Mouse (Mus musculus): ENCODE data around the gene Sec62. TPM values are rescaled to one million over a fixed set of nuclear protein-coding genes. Genes with fewer than 3 reads are reported as not detected.

Gene Sec62
- polyA plus RNA-seq, 1 experiment from 2014 or later, result 107 TPM

Other genes starting within 250 kb of the Sec62 start
- 12.3 and 18.4 TPM in 2 replicates for gene Mecom, start 244.9 kb upstream of the Sec62 start, polyA plus RNA-seq (2015; fragmentation: Nextera tagmentation; extraction: Ambion mirVana)
- gene Actrt3, start 192.9 kb upstream of the Sec62 start, polyA plus RNA-seq (2015; fragmentation: Nextera tagmentation; extraction: Ambion mirVana), result 0.25 and 0.28 TPM in 2 replicates
- gene Mynn, start 190.8 kb upstream of the Sec62 start, polyA plus RNA-seq (2015; fragmentation: Nextera tagmentation; extraction: Ambion mirVana), result 34.6 and 35.0 TPM in 2 replicates
- gene Lrriq4, start 148.4 kb upstream of the Sec62 start, polyA plus RNA-seq (2015; fragmentation: Nextera tagmentation; extraction: Ambion mirVana), result 0.06 TPM in 1 of 2 replicates, not detected in the other
- gene Lrrc34, start 145.0 kb upstream of the Sec62 start, polyA plus RNA-seq (2015; fragmentation: Nextera tagmentation; extraction: Ambion mirVana), result 1.8 and 2.4 TPM in 2 replicates
- 0.25 and 0.39 TPM in 2 replicates for gene Lrrc31, start 93.0 kb upstream of the Sec62 start, polyA plus RNA-seq (2015; fragmentation: Nextera tagmentation; extraction: Ambion mirVana)
- not detected in 2 replicates for gene Samd7, start 46.6 kb upstream of the Sec62 start, polyA plus RNA-seq (2015; fragmentation: Nextera tagmentation; extraction: Ambion mirVana)
- gene Gpr160, start 63.1 kb downstream of the Sec62 start, polyA plus RNA-seq (2015; fragmentation: Nextera tagmentation; extraction: Ambion mirVana), result 1.1 and 1.8 TPM in 2 replicates
- 7.5 and 8.1 TPM in 2 replicates for gene Phc3, start 176.5 kb downstream of the Sec62 start, polyA plus RNA-seq (2015; fragmentation: Nextera tagmentation; extraction: Ambion mirVana)
- 23.9 and 24.7 TPM in 2 replicates for gene Prkci, start 202.9 kb downstream of the Sec62 start, polyA plus RNA-seq (2015; fragmentation: Nextera tagmentation; extraction: Ambion mirVana)

Data from hindbrain, embryonic 13.5 days (tissue).